Mouse (Mus musculus) kidney, embryonic 14.5 days (tissue): Measurements from ENCODE around the gene Tespa1. TPM values are rescaled to one million over a fixed set of nuclear protein-coding genes. Genes with fewer than 3 reads are reported as not detected.
A peak's percentile ranks its signal among the peaks of the same experiment; 100 is the strongest.
"Not testable (repeated sequence)": the region's sequence is repeated elsewhere in the genome, so short reads cannot be mapped to it uniquely, and the experiment has no call there.

Experiments used
- ATAC-seq: fragments of 200-750 bp; cut with Nextera tagmentation; 2 replicates; pipeline ENCODE4 v1.8.0; 2017; ENCODE audit warnings: moderate number of reproducible peaks, mild to moderate bottlenecking, moderate TSS enrichment, moderate library complexity; ENCODE audit not compliant: low FRiP score, low TSS enrichment
- H3K27ac ChIP-seq: fragments of 300-500 bp; sonication (generic); 2 replicates; pipeline ENCODE4 v1.5.1; 2014; ENCODE audit warnings: low read depth, mild to moderate bottlenecking, low read length, moderate library complexity, mixed read lengths
- H3K27me3 ChIP-seq: fragments of 300-500 bp; sonication (generic); 2 replicates; pipeline ENCODE4 v1.6.1; 2014; ENCODE audit warnings: mild to moderate bottlenecking, low read length; ENCODE audit not compliant: control insufficient read depth, insufficient read depth
- H3K36me3 ChIP-seq: fragments of 300-500 bp; sonication (generic); 2 replicates; pipeline ENCODE4 v1.6.1; 2014; ENCODE audit warnings: low read length, mixed read lengths; ENCODE audit not compliant: control insufficient read depth, insufficient read depth
- H3K4me1 ChIP-seq: fragments of 300-500 bp; sonication (generic); 2 replicates; pipeline ENCODE4 v1.6.1; 2014; ENCODE audit warnings: low read length, mixed read lengths; ENCODE audit not compliant: control insufficient read depth, insufficient read depth
- H3K4me2 ChIP-seq: fragments of 300-500 bp; sonication (generic); replicated peaks from 2 replicates; pipeline ENCODE4 v1.6.1; 2014; ENCODE audit warnings: low read depth, mild to moderate bottlenecking, low read length
- H3K4me3 ChIP-seq: fragments of 300-500 bp; sonication (generic); 2 replicates; pipeline ENCODE4 v1.5.1; 2014; ENCODE audit warnings: mild to moderate bottlenecking, low read length
- H3K9ac ChIP-seq: fragments of 300-500 bp; sonication (generic); 2 replicates; pipeline ENCODE4 v1.6.1; 2014; ENCODE audit warnings: low read depth, mild to moderate bottlenecking, low read length, moderate library complexity
- H3K9me3 ChIP-seq: fragments of 300-500 bp; sonication (generic); 2 replicates; pipeline ENCODE4 v1.6.1; 2016; ENCODE audit warnings: low read length; ENCODE audit not compliant: control insufficient read depth
- whole genome bisulfite sequencing: fragments of 180-500 bp; shearing (Covaris S2); extraction: QIAGEN DNeasy Blood & Tissue Kit; methylation state at CpG from one replicate; pipeline ENCODE4 v1.1.7; 2014; 5-methylcytosine and 5-hydroxymethylcytosine counted together
- polyA plus RNA-seq: library from polyadenylated mRNA; unstranded; fragments of >200 nt; fragmentation: Nextera tagmentation; extraction: Ambion mirVana; gene quantifications from 2 replicates; pipeline ENCODE4 v1.2.1, GENCODE M21; 2014

The Tespa1 gene
- polyA plus RNA-seq, 1 experiment from 2014 or later = not detected

DNA sequence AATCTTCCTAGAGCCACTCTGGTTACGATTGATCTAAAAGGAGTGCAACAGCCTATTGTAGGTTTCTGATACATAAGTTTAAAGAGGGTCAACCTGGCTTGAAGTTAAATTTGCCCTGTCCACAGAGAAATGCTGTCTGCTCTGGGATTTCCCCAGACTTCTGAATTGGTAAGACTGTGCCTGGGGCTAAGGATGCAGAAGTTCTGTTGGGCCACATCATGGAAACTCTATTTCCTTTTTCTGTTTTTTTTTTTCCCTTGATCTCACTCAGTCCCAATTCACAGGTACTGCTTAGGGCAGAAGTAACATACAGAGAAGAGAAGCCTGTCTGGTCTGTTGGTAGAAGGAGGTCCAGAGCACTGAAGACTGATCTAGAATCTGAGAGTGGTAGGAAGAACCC is 8.0 kb downstream of the Tespa1 start:
- Histone ChIP-seq H3K9me3 (no peaks in the 10 kb centered on the region), H3K9ac (no peak overlapping the region)

DNA sequence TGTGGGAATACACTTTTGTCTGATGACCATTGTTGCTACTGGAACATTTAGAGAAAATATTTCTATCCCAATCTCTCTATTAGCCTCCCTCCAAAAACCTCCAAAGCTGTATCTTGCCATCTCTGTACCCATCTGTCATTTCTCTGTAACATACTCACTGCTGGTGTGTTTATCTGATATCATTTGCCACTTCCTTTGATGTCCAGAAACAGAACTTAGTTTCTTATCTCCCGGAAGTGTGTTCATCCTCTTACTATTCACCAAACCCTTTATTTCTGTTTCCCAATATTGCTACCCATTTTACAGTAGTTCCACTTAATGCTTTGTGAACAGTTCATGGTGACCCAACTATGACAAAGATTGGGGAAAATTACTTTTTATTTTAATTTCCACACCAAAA is 13.7 kb downstream of the Tespa1 start:
- no peaks in the 10 kb centered on the region for H3K27me3 ChIP-seq
- no peak overlapping the region for H3K4me2 ChIP-seq
- no peak for ATAC-seq
- H3K4me3 ChIP-seq = no peak overlapping the region
- 78% methylated on average over 1 of the region's 1 CpGs for WGBS
- no peak overlapping the region for H3K9ac ChIP-seq
- no peaks in the 10 kb centered on the region for H3K36me3 ChIP-seq
- no peaks in the 10 kb centered on the region for H3K4me1 ChIP-seq
- H3K9me3 ChIP-seq = no peaks in the 10 kb centered on the region
- H3K27ac ChIP-seq = no peak overlapping the region

More for the DNA sequence above, 8.0 kb downstream of the Tespa1 start:
- Histone ChIP-seq H3K27ac (no peak overlapping the region), H3K4me2 (no peak overlapping the region), H3K36me3 (no peaks in the 10 kb centered on the region), H3K4me3 (no peak overlapping the region), H3K4me1 (no peaks in the 10 kb centered on the region), H3K27me3 (no peaks in the 10 kb centered on the region)
- WGBS = 88% methylated on average over 1 of the region's 1 CpGs
- no peak for ATAC-seq

DNA sequence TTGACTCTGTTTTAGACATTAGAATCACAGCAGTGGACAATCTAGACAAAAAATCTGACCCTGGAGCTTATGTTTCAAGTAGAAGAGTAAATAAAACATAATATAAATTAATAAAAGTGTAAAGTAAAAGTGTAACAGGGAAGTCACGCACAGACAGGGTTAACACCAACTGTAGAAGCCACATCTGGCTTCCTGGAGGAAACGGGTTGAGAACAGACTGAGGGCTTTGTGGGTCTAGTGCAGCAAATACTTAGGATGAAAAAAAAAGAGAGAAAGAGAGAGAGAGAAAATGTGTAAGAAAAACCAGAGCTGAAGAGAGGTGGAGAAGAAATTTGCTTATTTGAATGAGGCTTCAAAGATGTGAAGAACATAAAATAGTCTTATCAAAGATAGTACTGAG is 14.9 kb downstream of the Tespa1 start:
- H3K27ac ChIP-seq = no peak overlapping the region
- WGBS = 56% methylated on average over 2 of the region's 2 CpGs
- no peak for ATAC-seq
- H3K36me3 ChIP-seq = no peaks in the 10 kb centered on the region
- no peaks in the 10 kb centered on the region for H3K4me1 ChIP-seq
- no peaks in the 10 kb centered on the region for H3K9me3 ChIP-seq
- H3K4me3 ChIP-seq = no peak overlapping the region
- H3K4me2 ChIP-seq = no peak overlapping the region
- no peak overlapping the region for H3K9ac ChIP-seq
- H3K27me3 ChIP-seq = no peaks in the 10 kb centered on the region

DNA sequence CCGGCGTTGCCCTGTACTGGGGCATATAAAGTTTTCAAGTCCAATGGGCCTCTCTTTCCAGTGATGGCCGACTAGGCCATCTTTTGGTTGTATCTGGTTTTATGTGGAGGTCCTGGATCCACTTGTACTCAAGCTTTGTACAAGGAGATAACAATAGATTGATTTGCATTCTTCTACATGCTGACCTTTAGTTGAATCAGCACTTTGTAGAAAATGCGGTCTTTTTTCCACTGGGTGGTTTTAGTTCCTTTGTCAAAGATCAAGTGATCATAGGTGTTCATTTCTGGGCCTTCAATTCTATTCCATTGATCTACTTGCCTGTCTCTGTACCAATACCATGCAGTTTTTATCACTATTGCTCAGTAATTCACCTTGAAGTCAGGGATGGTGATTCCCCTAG is 17.4 kb downstream of the Tespa1 start:
- not testable (repeated sequence) for H3K4me3 ChIP-seq, H3K27me3 ChIP-seq, ATAC-seq, H3K36me3 ChIP-seq, H3K4me2 ChIP-seq, H3K27ac ChIP-seq, H3K9me3 ChIP-seq, H3K4me1 ChIP-seq, H3K9ac ChIP-seq
- WGBS = 88% methylated on average over 4 of the region's 4 CpGs

DNA sequence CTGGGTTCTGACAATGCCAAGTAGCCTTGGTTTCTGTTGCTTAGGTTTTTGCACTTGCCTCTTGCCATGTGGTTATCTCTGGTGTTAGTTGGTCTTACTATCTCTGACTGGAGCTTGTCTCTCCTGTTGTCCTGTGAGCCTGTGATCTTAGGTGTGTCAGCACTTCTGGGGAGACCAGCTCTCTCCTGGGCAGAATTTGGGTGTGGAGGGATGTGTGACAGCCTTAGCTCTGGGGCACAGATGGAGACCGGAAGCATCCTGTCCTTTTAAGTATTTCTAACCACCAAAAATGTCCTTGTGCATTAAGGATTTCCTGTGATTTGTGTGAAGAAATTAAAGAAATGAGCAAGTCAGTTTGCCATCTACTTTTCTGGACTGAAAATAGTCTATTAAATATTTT is 21.4 kb downstream of the Tespa1 start:
- no peak overlapping the region for H3K27ac ChIP-seq
- no peaks in the 10 kb centered on the region for H3K9me3 ChIP-seq
- H3K27me3 ChIP-seq = no peaks in the 10 kb centered on the region
- no peak overlapping the region for H3K4me2 ChIP-seq
- H3K9ac ChIP-seq = no peak overlapping the region
- no peak overlapping the region for H3K4me3 ChIP-seq
- H3K36me3 ChIP-seq = no peaks in the 10 kb centered on the region
- H3K4me1 ChIP-seq = no peaks in the 10 kb centered on the region
- 97% methylated on average over 1 of the region's 1 CpGs for WGBS
- no peak for ATAC-seq

DNA sequence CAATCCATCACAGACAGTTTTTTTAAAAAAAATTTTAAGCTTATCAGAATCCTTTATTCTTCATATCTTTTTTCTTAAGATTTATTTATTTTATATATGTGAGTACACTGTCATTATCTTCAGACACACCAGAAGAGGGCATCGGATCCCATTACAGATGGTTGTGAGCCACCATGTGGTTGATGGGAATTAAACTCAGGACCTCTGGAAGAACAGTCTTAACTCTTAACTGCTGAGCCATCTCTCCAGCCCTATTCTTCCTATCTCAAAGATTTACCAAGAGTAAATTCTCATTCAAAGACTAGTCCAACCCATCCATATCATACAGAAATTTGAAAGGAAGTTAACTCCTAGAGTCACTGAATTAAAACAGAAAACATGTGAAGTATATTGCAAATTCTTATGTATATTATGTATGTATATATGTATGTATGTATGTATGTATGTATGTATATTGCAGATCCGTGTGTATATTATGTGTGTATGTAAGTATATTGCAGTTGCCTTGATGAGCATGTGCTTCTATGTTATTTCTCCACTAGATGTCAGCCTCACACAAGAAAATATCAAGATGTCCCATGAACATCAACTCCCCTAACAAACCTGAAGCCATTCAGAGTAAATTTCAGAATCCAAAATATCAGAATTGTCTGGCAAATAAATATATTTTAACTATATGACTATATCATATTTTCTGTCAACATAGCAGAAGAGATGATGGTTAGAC is 40.9 kb downstream of the Tespa1 start:
- no peak overlapping the region for H3K27ac ChIP-seq
- H3K9me3 ChIP-seq = no peaks in the 10 kb centered on the region
- H3K4me1 ChIP-seq = no peaks in the 10 kb centered on the region
- no peaks in the 10 kb centered on the region for H3K27me3 ChIP-seq
- H3K36me3 ChIP-seq = no peaks in the 10 kb centered on the region
- no peak overlapping the region for H3K4me3 ChIP-seq
- 59% methylated on average over 2 of the region's 2 CpGs for WGBS
- no peak overlapping the region for H3K9ac ChIP-seq
- 0 out of 2 replicates have a peak, but pooled peaks have one; percentile 60 for ATAC-seq
- no peak overlapping the region for H3K4me2 ChIP-seq

DNA sequence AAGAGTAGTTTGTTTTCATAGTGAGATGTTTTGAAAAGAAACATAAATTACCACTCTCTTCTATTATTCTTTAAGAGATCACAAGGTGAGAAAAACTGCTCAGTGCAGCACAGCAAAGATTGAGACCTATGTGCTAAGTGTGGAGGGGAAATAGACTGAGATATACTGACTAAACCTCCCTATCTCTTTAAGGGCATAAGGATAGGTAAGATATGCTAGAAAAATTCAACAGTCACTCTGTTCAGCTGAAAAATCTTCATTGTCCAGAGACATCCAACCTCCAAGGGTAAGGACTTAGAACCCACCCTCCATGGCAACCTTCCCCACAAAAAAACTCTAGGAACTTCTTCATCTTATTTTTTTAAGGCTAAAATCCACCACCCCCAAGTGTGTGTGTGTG is 42.1 kb downstream of the Tespa1 start:
- Histone ChIP-seq H3K36me3 (no peaks in the 10 kb centered on the region), H3K9ac (no peak overlapping the region), H3K4me1 (no peaks in the 10 kb centered on the region), H3K27ac (no peak overlapping the region), H3K4me2 (no peak overlapping the region), H3K9me3 (no peaks in the 10 kb centered on the region), H3K4me3 (no peak overlapping the region), H3K27me3 (no peaks in the 10 kb centered on the region)
- ATAC-seq = no peak

DNA sequence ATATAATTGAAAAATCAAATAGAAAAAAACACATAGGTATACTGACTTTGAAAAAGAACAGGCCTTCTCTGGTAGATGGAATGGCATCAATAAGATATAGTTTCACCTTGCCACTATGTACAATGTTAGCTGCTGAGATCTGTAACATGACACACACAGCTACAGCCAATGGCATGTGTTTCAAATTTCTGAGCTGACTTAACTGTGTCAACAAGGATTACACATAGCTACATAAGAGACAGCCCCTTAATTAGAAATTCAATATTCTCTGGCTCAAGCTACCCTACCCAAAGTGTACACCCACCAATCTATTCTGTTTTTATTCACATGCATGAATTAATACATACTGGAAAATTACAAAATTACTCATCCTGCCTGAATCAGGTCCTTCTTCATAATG is 45.7 kb downstream of the Tespa1 start:
- Histone ChIP-seq H3K9me3 (no peaks in the 10 kb centered on the region), H3K27ac (no peak overlapping the region), H3K4me1 (no peaks in the 10 kb centered on the region), H3K36me3 (no peaks in the 10 kb centered on the region), H3K9ac (no peak overlapping the region), H3K4me3 (no peak overlapping the region), H3K4me2 (no peak overlapping the region), H3K27me3 (no peaks in the 10 kb centered on the region)
- ATAC-seq = no peak

DNA sequence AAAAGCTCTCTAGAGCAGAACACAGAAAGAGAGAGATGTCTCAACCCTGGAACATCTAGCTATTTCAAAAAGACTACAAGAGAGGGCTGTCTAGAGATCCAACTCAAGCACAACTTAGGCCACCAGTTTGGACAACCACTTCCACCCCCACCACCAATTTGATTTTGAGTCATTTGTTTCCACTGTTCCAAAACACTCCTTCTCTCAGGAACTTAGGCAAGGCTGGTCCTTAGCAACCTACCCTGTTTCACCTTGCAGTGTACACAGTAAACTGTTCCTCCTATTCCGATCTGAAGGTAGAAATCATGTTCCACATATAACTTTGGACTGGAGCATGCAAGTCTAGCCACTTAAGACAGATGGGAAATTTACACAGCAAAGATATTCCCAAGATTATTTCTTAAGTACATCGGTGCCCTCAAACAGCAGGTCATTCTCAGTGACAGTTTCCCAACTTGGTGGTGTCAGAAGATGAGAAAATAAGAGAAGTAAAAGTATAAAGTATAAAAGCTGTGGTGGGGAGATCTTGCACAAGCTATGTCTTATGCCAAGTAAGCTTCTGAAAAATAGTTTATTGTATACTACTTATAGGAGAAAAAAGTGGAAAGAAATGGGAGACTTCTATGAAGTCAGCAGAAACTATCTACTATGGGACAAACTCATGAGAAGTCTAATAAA is 47.5 kb downstream of the Tespa1 start:
- H3K9ac ChIP-seq = no peak overlapping the region
- no peaks in the 10 kb centered on the region for H3K36me3 ChIP-seq
- H3K4me3 ChIP-seq = no peak overlapping the region
- no peaks in the 10 kb centered on the region for H3K4me1 ChIP-seq
- ATAC-seq = no peak
- H3K9me3 ChIP-seq = no peaks in the 10 kb centered on the region
- no peak overlapping the region for H3K4me2 ChIP-seq
- no peaks in the 10 kb centered on the region for H3K27me3 ChIP-seq
- no peak overlapping the region for H3K27ac ChIP-seq
- 85% methylated on average over 2 of the region's 2 CpGs for WGBS
